Comparison of ENCODE assay signal across 8 mouse cellular contexts in the genomic region with DNA sequence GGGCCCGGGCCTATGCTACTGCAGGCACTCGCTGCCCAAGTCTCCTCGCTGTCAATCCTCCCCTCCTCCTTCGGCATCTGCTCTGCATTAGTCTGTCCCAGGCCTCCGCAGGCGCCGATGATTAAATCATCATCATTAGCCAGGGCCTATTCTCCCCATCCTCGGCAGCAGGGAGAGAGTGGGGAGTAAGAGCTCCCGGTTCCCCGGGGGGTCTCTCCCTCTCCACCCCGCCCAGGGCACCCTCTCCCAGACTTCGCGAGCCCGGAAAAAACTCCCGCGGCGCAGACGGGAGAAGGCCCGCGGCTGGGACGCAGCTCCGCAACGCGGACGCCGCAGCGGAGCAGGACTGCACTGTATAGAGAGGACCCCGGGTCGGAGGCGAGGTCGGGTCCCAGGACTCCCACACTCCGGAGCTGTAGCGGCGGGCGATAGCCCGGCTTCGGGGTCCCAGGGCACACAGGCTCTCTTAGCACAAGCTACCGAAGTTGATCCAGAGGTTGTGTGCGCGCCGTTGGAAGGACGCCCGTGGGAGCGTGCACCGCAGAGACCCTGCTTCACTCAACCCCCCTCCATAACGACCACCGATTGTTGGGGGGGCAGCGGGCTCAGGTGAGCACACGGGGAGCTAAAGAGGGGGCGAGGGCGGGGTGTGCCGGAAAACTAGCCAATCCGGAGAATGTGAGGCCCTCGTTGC. TPM values are rescaled to one million over a fixed set of nuclear protein-coding genes. Genes with fewer than 3 reads are reported as not detected.
DNase-seq lines count a peak whose midpoint lies in the region; ATAC-seq and TF ChIP-seq lines count a peak whose summit lies in the region.

A gene (plus strand): TSS at position 240 of the 694 bp plus-strand sequence.

- no peaks in the 10 kb centered on the region for H3K9me3 ChIP-seq in embryonic facial prominence, embryonic 15.5 days (replicated peaks)
- H3K9me3 ChIP-seq in limb, embryonic 15.5 days: no peaks in the 10 kb centered on the region
- H3K9me3 ChIP-seq in midbrain, postnatal 0 days (ENCODE audit: low read length): no peaks in the 10 kb centered on the region

- H3K4me1 ChIP-seq in embryonic facial prominence, embryonic 15.5 days: peaks cover 20% of the 10 kb centered on the region
- peaks cover 16% of the 10 kb centered on the region for H3K4me1 ChIP-seq in limb, embryonic 15.5 days
- peaks cover 11% of the 10 kb centered on the region; the same call in 1 of the 2 replicates for H3K4me1 ChIP-seq in midbrain, postnatal 0 days (ENCODE audit: insufficient read depth, low read length)

- TF ChIP-seq CTCF in midbrain, postnatal 0 days (IDR thresholded peaks at IDR 0.05): no peak

- peak within 1 kb of the TSS; percentile 80 for H3K4me3 ChIP-seq in embryonic facial prominence, embryonic 15.5 days (replicated peaks)
- peak within 1 kb of the TSS; percentile 74 for H3K4me3 ChIP-seq in limb, embryonic 15.5 days
- peak within 1 kb of the TSS; percentile 73 for H3K4me3 ChIP-seq in midbrain, postnatal 0 days (ENCODE audit: low read depth, low read length)

- peak; percentile 75 for ATAC-seq in embryonic facial prominence, embryonic 15.5 days (ENCODE audit: insufficient number of reproducible peaks, low FRiP score, low TSS enrichment, low read depth)
- peak; percentile 50 for ATAC-seq in limb, embryonic 15.5 days (ENCODE audit: insufficient number of reproducible peaks, low FRiP score, low TSS enrichment, low read depth)
- ATAC-seq in midbrain, postnatal 0 days (ENCODE audit: low FRiP score): peak; percentile 67

- H3K9ac ChIP-seq in embryonic facial prominence, embryonic 15.5 days: peak within 1 kb of the TSS; percentile 69
- H3K9ac ChIP-seq in limb, embryonic 15.5 days: peak within 1 kb of the TSS; percentile 71
- H3K9ac ChIP-seq in midbrain, postnatal 0 days (replicated peaks; ENCODE audit: low read length, poor library complexity, severe bottlenecking): peak within 1 kb of the TSS; percentile 80

- peaks cover 41% of the 10 kb centered on the region for H3K27me3 ChIP-seq in embryonic facial prominence, embryonic 15.5 days
- H3K27me3 ChIP-seq in limb, embryonic 15.5 days: peaks cover 43% of the 10 kb centered on the region
- H3K27me3 ChIP-seq in midbrain, postnatal 0 days (ENCODE audit: insufficient read depth, low read length): peaks cover 29% of the 10 kb centered on the region

- DNase-seq in right cerebral cortex, postnatal 14 days: peak; percentile 32
- no peak for DNase-seq in right cerebral cortex, postnatal 10 days (ENCODE audit: low spot score in 2 of 2)
- DNase-seq in adipocyte (ENCODE audit: low spot score): peak; percentile 70
- peak; percentile 53 for DNase-seq in induced T-regulatory cell, adult 2 months (ENCODE audit: low read depth)
- DNase-seq in midbrain, postnatal 0 days (ENCODE audit: low spot score): peak; percentile 99
- DNase-seq in gastrocnemius, postnatal 36 days: no peak

- H3K4me2 ChIP-seq in embryonic facial prominence, embryonic 15.5 days (replicated peaks): peak within 1 kb of the TSS; percentile 96
- H3K4me2 ChIP-seq in limb, embryonic 15.5 days: peak within 1 kb of the TSS; percentile 96
- peak within 1 kb of the TSS; percentile 89 for H3K4me2 ChIP-seq in midbrain, postnatal 0 days (ENCODE audit: low read depth, low read length, poor library complexity, severe bottlenecking)

- intact Hi-C loops in gastrocnemius, postnatal 36 days (cut with DNase I): loop anchor here (1.0 to 2.0 kb wide), 2 partner anchors 23 to 81 kb away; a partner anchor contains a TSS

- WGBS in embryonic facial prominence, embryonic 15.5 days: under 1% methylated on average over 54 of the region's 54 CpGs
- WGBS in limb, embryonic 15.5 days: under 1% methylated on average over 54 of the region's 54 CpGs
- under 1% methylated on average over 54 of the region's 54 CpGs for WGBS in midbrain, postnatal 0 days

- peaks cover 27% of the 10 kb centered on the region for H3K36me3 ChIP-seq in embryonic facial prominence, embryonic 15.5 days
- peaks cover 28% of the 10 kb centered on the region for H3K36me3 ChIP-seq in limb, embryonic 15.5 days
- H3K36me3 ChIP-seq in midbrain, postnatal 0 days (ENCODE audit: insufficient read depth, low read length): 0 out of 2 replicates have a peak, but pooled peaks cover 2% of the 10 kb centered on the region

- peak within 1 kb of the TSS; percentile 94 for H3K27ac ChIP-seq in embryonic facial prominence, embryonic 15.5 days (replicated peaks)
- peak within 1 kb of the TSS; percentile 92 for H3K27ac ChIP-seq in limb, embryonic 15.5 days
- H3K27ac ChIP-seq in midbrain, postnatal 0 days (ENCODE audit: low read depth, low read length): peak within 1 kb of the TSS; percentile 92

RNA-seq across cellular contexts. Expression of the gene that starts here (rescaled TPM):
- 37.7 and 39.4 TPM in 2 replicates for polyA plus RNA-seq in embryonic facial prominence, embryonic 15.5 days (2015; fragmentation: Nextera tagmentation; extraction: Ambion mirVana)
- polyA plus RNA-seq in limb, embryonic 15.5 days (2015; fragmentation: Nextera tagmentation; extraction: Ambion mirVana): 29.2 and 31.9 TPM in 2 replicates
- total RNA-seq in midbrain, postnatal 0 days (2014; rRNA removed): 11.8 and 20.4 TPM in 2 replicates
- 30.4 and 35.5 TPM in 2 replicates for polyA plus RNA-seq in midbrain, postnatal 0 days (2015; fragmentation: Nextera tagmentation; extraction: Ambion mirVana)
- 1 to 10 TPM; 4.5 to 7.4 TPM for total RNA-seq in gastrocnemius, postnatal 36 days (2021)

Comparison
In these comparisons a context has a peak if more than half of its experiments do, and no peak if none do; other contexts are left out.
1. DNase-seq: peak in right cerebral cortex, postnatal 14 days (single experiment), adipocyte (single experiment), induced T-regulatory cell, adult 2 months (single experiment) and midbrain, postnatal 0 days (single experiment); none in right cerebral cortex, postnatal 10 days (0 of 2) and gastrocnemius, postnatal 36 days (0 of 2).
2. Peak in every context shown above with its lines, with median percentiles within 50 percentile points of each other: ATAC-seq, H3K27ac ChIP-seq, H3K4me2 ChIP-seq, H3K4me3 ChIP-seq and H3K9ac ChIP-seq.